8 mouse cellular contexts compared by ENCODE assay signal in the genomic region with DNA sequence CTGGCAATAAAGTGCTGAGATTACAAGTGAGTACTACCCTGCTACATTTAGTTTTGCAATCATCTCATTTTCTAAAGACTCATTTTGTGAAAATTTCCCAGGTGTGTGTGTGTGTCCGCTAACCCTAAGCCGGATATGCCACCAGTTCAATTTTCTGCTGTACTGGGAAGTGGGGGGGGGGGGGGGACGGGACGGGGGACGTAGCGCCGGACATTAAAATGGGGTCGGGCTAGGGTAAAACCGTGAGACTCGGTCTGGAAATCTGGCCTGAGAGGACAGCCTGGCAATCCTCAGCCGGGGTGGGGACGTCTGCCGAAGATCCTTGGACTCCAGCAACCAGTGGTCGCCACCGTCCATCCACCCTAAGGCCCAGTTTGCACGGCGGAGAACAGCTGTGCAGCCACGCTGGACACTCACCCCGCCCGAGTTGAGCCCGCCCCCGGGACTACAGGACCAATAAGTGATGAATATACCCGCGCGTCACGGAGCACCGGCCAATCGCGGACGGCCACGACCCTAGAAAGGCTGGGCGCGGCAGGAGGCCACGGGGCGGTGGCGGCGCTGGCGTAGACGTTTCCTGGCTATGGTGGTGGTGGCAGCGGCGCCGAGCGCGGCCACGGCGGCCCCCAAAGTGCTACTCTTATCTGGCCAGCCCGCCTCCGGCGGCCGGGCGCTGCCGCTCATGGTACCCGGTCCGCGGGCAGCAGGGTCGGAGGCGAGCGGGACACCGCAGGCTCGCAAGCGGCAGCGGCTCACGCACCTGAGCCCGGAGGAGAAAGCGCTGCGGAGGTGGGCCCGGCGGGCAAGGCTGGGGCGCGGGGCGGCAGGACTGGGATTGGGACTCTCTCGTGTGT. TPM values are rescaled to one million over a fixed set of nuclear protein-coding genes. Genes with fewer than 3 reads are reported as not detected.
DNase-seq lines count a peak whose midpoint lies in the region; ATAC-seq and TF ChIP-seq lines count a peak whose summit lies in the region.

A gene (plus strand): TSS at position 248 of the 854 bp plus-strand sequence.

- H3K79me2 ChIP-seq in liver, adult 2 months (ENCODE audit: control insufficient read depth, insufficient read depth, low read length) = peaks cover 12% of the 10 kb centered on the region
- peaks cover 29% of the 10 kb centered on the region for H3K79me2 ChIP-seq in myocyte (ENCODE audit: control insufficient read depth, insufficient read depth)

- H3ac ChIP-seq in myocyte (ENCODE audit: control insufficient read depth, insufficient read length) = peak within 1 kb of the TSS; percentile 64

- under 1% methylated on average over 70 of the region's 72 CpGs for WGBS in heart, embryonic 10.5 days
- WGBS in kidney, embryonic 16.5 days = under 1% methylated on average over 72 of the region's 72 CpGs
- under 1% methylated on average over 69 of the region's 72 CpGs for WGBS in liver, adult 2 months

- H3K9me3 ChIP-seq in heart, embryonic 10.5 days = no peaks in the 10 kb centered on the region
- H3K9me3 ChIP-seq in kidney, embryonic 16.5 days (ENCODE audit: low read length) = no peaks in the 10 kb centered on the region

- TF ChIP-seq CTCF in bone marrow macrophage, adult 2 months (IDR thresholded peaks at IDR 0.05; ENCODE audit: low read depth, low read length) = no peak
- no peak for TF ChIP-seq CTCF in embryonic fibroblast, embryonic 13.5 days (IDR thresholded peaks at IDR 0.05; ENCODE audit: borderline replicate concordance, insufficient read depth, low read length)
- TF ChIP-seq CTCF in liver, adult 2 months (IDR thresholded peaks at IDR 0.05; ENCODE audit: low read depth, low read length) = no peak

- H3K27me3 ChIP-seq in heart, embryonic 10.5 days (ENCODE audit: insufficient read depth, poor library complexity, severe bottlenecking) = no peaks in the 10 kb centered on the region
- no peaks in the 10 kb centered on the region for H3K27me3 ChIP-seq in kidney, embryonic 16.5 days (ENCODE audit: insufficient read depth, low read length)
- H3K27me3 ChIP-seq in liver, adult 2 months (ENCODE audit: control insufficient read depth, insufficient read depth, low read length) = no peaks in the 10 kb centered on the region
- H3K27me3 ChIP-seq in myocyte (ENCODE audit: control insufficient read depth, insufficient read depth, insufficient read length) = no peaks in the 10 kb centered on the region
- H3K27me3 ChIP-seq in splenic B cell, adult 2 months (ENCODE audit: control insufficient read depth, insufficient read depth, low read length, poor library complexity, severe bottlenecking) = no peaks in the 10 kb centered on the region

- H3K27ac ChIP-seq in bone marrow macrophage, adult 2 months (ENCODE audit: insufficient read depth, low read depth, low read length) = peak within 1 kb of the TSS; percentile 93
- H3K27ac ChIP-seq in embryonic fibroblast, embryonic 13.5 days (ENCODE audit: insufficient read depth, low read length) = peak within 1 kb of the TSS; percentile 92
- H3K27ac ChIP-seq in heart, embryonic 10.5 days = peak within 1 kb of the TSS; percentile 100
- H3K27ac ChIP-seq in kidney, embryonic 16.5 days (ENCODE audit: low read length) = peak within 1 kb of the TSS; percentile 89
- H3K27ac ChIP-seq in liver, adult 2 months (replicated peaks; ENCODE audit: insufficient read depth, low read depth, low read length) = peak within 1 kb of the TSS; percentile 99

- peak within 1 kb of the TSS; percentile 72 for H3K4me2 ChIP-seq in kidney, embryonic 16.5 days (replicated peaks; ENCODE audit: low read depth, low read length)
- H3K4me2 ChIP-seq in myocyte (ENCODE audit: low read depth) = peak within 1 kb of the TSS; percentile 92

- peak within 1 kb of the TSS; percentile 97 for H3K4me3 ChIP-seq in bone marrow macrophage, adult 2 months (ENCODE audit: insufficient read depth, low read length)
- peak within 1 kb of the TSS; percentile 82 for H3K4me3 ChIP-seq in embryonic fibroblast, embryonic 13.5 days (ENCODE audit: insufficient read depth, low read length)
- H3K4me3 ChIP-seq in heart, embryonic 10.5 days = peak within 1 kb of the TSS; percentile 100
- H3K4me3 ChIP-seq in kidney, embryonic 16.5 days (ENCODE audit: low read length) = peak within 1 kb of the TSS; percentile 98
- H3K4me3 ChIP-seq in liver, adult 2 months (ENCODE audit: insufficient read depth, low read depth, low read length) = peak within 1 kb of the TSS; percentile 99
- peak within 1 kb of the TSS; percentile 75 for H3K4me3 ChIP-seq in myocyte

- peaks cover 23% of the 10 kb centered on the region for H3K4me1 ChIP-seq in bone marrow macrophage, adult 2 months (ENCODE audit: control insufficient read depth, insufficient read depth, low read length)
- peaks cover 3% of the 10 kb centered on the region for H3K4me1 ChIP-seq in embryonic fibroblast, embryonic 13.5 days (ENCODE audit: control insufficient read depth, insufficient read depth, low read length)
- H3K4me1 ChIP-seq in heart, embryonic 10.5 days = peaks cover 23% of the 10 kb centered on the region
- peaks cover 21% of the 10 kb centered on the region for H3K4me1 ChIP-seq in kidney, embryonic 16.5 days (ENCODE audit: insufficient read depth, low read length)
- H3K4me1 ChIP-seq in liver, adult 2 months (ENCODE audit: control insufficient read depth, insufficient read depth, low read length) = peaks cover 28% of the 10 kb centered on the region

- peak within 1 kb of the TSS; percentile 100 for H3K9ac ChIP-seq in kidney, embryonic 16.5 days (replicated peaks; ENCODE audit: low read length)
- peak within 1 kb of the TSS; percentile 98 for H3K9ac ChIP-seq in liver, adult 2 months (ENCODE audit: low read depth, low read length)

- peaks cover 34% of the 10 kb centered on the region for H3K36me3 ChIP-seq in heart, embryonic 10.5 days
- peaks cover 32% of the 10 kb centered on the region for H3K36me3 ChIP-seq in kidney, embryonic 16.5 days (ENCODE audit: insufficient read depth, low read length)
- H3K36me3 ChIP-seq in liver, adult 2 months (ENCODE audit: control insufficient read depth, insufficient read depth, low read length) = peaks cover 35% of the 10 kb centered on the region
- peaks cover 35% of the 10 kb centered on the region for H3K36me3 ChIP-seq in myocyte (ENCODE audit: control insufficient read depth, insufficient read depth)
- H3K36me3 ChIP-seq in splenic B cell, adult 2 months (ENCODE audit: control insufficient read depth, insufficient read depth, low read length, poor library complexity, severe bottlenecking) = peaks cover 2% of the 10 kb centered on the region

- peak; percentile 95 for DNase-seq in A20 (ENCODE audit: low read depth, low spot score)
- peak; percentile 99 for DNase-seq in heart, embryonic 10.5 days (ENCODE audit: low spot score)
- DNase-seq in liver, adult 2 months (ENCODE audit: extremely low read depth, low read depth, low spot score) = peak; percentile 86
- peak; percentile 93 for DNase-seq in splenic B cell, adult 2 months (ENCODE audit: low read depth, low spot score)

- 0 out of 2 replicates have a peak, but pooled peaks have one; percentile 45 for TF ChIP-seq POLR2A in bone marrow macrophage, adult 2 months (IDR thresholded peaks at IDR 0.05; ENCODE audit: borderline replicate concordance, low read depth, low read length)
- peak; percentile 88 for TF ChIP-seq POLR2A in embryonic fibroblast, embryonic 13.5 days (IDR thresholded peaks at IDR 0.05; ENCODE audit: low read depth, low read length)
- TF ChIP-seq POLR2A in liver, adult 2 months (IDR thresholded peaks at IDR 0.05; ENCODE audit: extremely low read depth, insufficient read depth, low read length) = peak; percentile 92
- TF ChIP-seq POLR2A in myocyte (IDR thresholded peaks at IDR 0.05; ENCODE audit: insufficient read length, low read depth) = peak; percentile 97

- ATAC-seq in kidney, embryonic 16.5 days (ENCODE audit: low FRiP score, low TSS enrichment) = peak; percentile 98

TF ChIP-seq in myocyte, 11 proteins besides CTCF, POLR2A, EP300 and RAD21:
- peak; percentile 17 to 94 (median 93) for TF ChIP-seq MYOD1 (IDR thresholded peaks at IDR 0.05; ENCODE audit: control insufficient read depth in 1 of 3, insufficient read length in 2 of 3, low read depth in 2 of 3)
- TF ChIP-seq TCF3 (IDR thresholded peaks at IDR 0.05; ENCODE audit: insufficient read length, low read depth) = no peak
- peak; percentile 8 for TF ChIP-seq TCF12 (IDR thresholded peaks at IDR 0.05; ENCODE audit: insufficient read depth, poor library complexity, severe bottlenecking)
- peak; percentile 11 for TF ChIP-seq REST (IDR thresholded peaks at IDR 0.05; ENCODE audit: insufficient read depth, insufficient read length)
- TF ChIP-seq POLR2AphosphoS2 (IDR thresholded peaks at IDR 0.05; ENCODE audit: insufficient read length, low read depth) = peak; percentile 98
- peak; percentile 47 to 97 (median 96) for TF ChIP-seq MYOG (IDR thresholded peaks at IDR 0.05; ENCODE audit: control insufficient read depth in 1 of 3, insufficient read depth in 1 of 3, insufficient read length in 2 of 3, low read depth in 2 of 3)
- no peak for TF ChIP-seq E2F4 (IDR thresholded peaks at IDR 0.05; ENCODE audit: insufficient read depth)

RNA-seq across cellular contexts. Expression of the gene that starts here (rescaled TPM):
- 133 and 140 TPM in 2 replicates for polyA plus RNA-seq in bone marrow macrophage, adult 2 months (2012; ENCODE audit: insufficient read depth, insufficient read length, missing spikeins)
- polyA plus RNA-seq in embryonic fibroblast, embryonic 13.5 days (2011; ENCODE audit: insufficient read length, low read depth, missing spikeins) = 108 and 121 TPM in 2 replicates
- polyA plus RNA-seq in heart, embryonic 10.5 days (2016; fragmentation: Nextera tagmentation; extraction: Ambion mirVana) = 131 and 174 TPM in 2 replicates
- polyA plus RNA-seq in kidney, embryonic 16.5 days (2015; fragmentation: Nextera tagmentation; extraction: Ambion mirVana) = 203 and 229 TPM in 2 replicates
- total RNA-seq in liver, adult 2 months (2014; rRNA removed) = 137 and 138 TPM in 2 replicates
- 147 and 241 TPM in 2 replicates for polyA plus RNA-seq in liver, adult 2 months (2012; rRNA removed)
- 102 TPM for polyA plus RNA-seq in myocyte (2012; fragmentation: generic; extraction: Trizol)

Comparison
In these comparisons a context has a peak if more than half of its experiments do, and no peak if none do; other contexts are left out.
1. Peak in every context shown above with its lines: DNase-seq, ATAC-seq, H3K4me3 ChIP-seq and H3K27ac ChIP-seq.
2. POLR2A ChIP-seq: peak in every context shown above with its lines; median percentile 97 in myocyte; 92 in liver, adult 2 months; 88 in embryonic fibroblast, embryonic 13.5 days; 45 in bone marrow macrophage, adult 2 months.